Mouse (Mus musculus) neural tube, embryonic 12.5 days (tissue): ENCODE data around the gene Emx2. TPM values are rescaled to one million over a fixed set of nuclear protein-coding genes. Genes with fewer than 3 reads are reported as not detected.

Experiments
- ATAC-seq: fragments of 200-750 bp; cut with Nextera tagmentation; 2 replicates; pipeline ENCODE4 v1.8.0; 2017; ENCODE audit warnings: low read depth, mild to moderate bottlenecking, moderate TSS enrichment, moderate library complexity; ENCODE audit not compliant: low FRiP score
- H3K27ac ChIP-seq: fragments of 300-500 bp; sonication (generic); 2 replicates; pipeline ENCODE4 v1.5.1; 2016
- H3K27me3 ChIP-seq: fragments of 300-500 bp; sonication (generic); replicated peaks from 2 replicates; pipeline ENCODE4 v1.6.1; 2016; ENCODE audit warnings: mild to moderate bottlenecking
- H3K36me3 ChIP-seq: fragments of 300-500 bp; sonication (generic); 2 replicates; pipeline ENCODE4 v1.6.1; 2016; ENCODE audit warnings: mild to moderate bottlenecking
- H3K4me1 ChIP-seq: fragments of 300-500 bp; sonication (generic); 2 replicates; pipeline ENCODE4 v1.6.1; 2016
- H3K4me2 ChIP-seq: fragments of 300-500 bp; sonication (generic); replicated peaks from 2 replicates; pipeline ENCODE4 v1.6.1; 2016; ENCODE audit warnings: mild to moderate bottlenecking
- H3K4me3 ChIP-seq: fragments of 300-500 bp; sonication (generic); 2 replicates; pipeline ENCODE4 v1.5.1; 2016
- H3K9ac ChIP-seq: fragments of 300-500 bp; sonication (generic); 2 replicates; pipeline ENCODE4 v1.6.1; 2016; ENCODE audit warnings: mild to moderate bottlenecking
- H3K9me3 ChIP-seq: fragments of 300-500 bp; sonication (generic); 2 replicates; pipeline ENCODE4 v1.6.1; 2016; ENCODE audit warnings: mild to moderate bottlenecking
- WGBS: fragments of 180-500 bp; shearing (Covaris S2); methylation state at CpG from one replicate; pipeline ENCODE4 v1.1.7; 2016; 5-methylcytosine and 5-hydroxymethylcytosine counted together
- polyA plus RNA-seq: library from polyadenylated mRNA; unstranded; fragments of >200 nt; fragmentation: Nextera tagmentation; extraction: Ambion mirVana; gene quantifications from 2 replicates; pipeline ENCODE4 v1.2.1, GENCODE M21; 2016

Emx2 gene
- polyA plus RNA-seq, 1 experiment from 2014 or later = 2.1 TPM

GRCm38 (mm10) chr19:59465281-59465680, 7.1 kb downstream of the Emx2 start:
- Histone ChIP-seq H3K9ac (no peak overlapping the region), H3K36me3 (no peaks in the 10 kb centered on the region), H3K4me3 (no peak overlapping the region), H3K4me1 (peaks cover 27% of the 10 kb centered on the region), H3K27ac (no peak overlapping the region), H3K27me3 (peaks cover 92% of the 10 kb centered on the region), H3K4me2 (no peak overlapping the region), H3K9me3 (no peaks in the 10 kb centered on the region)
- no peak for ATAC-seq
- 5% methylated on average over 2 of the region's 2 CpGs for WGBS

GRCm38 (mm10) chr19:59465751-59466410, 7.7 kb downstream of the Emx2 start:
- Histone ChIP-seq H3K4me3 (no peak overlapping the region), H3K27ac (no peak overlapping the region), H3K27me3 (peaks cover 95% of the 10 kb centered on the region), H3K4me2 (0 out of 2 replicates have a peak overlapping the region, but pooled peaks have one; percentile 5), H3K4me1 (peaks cover 28% of the 10 kb centered on the region), H3K9ac (no peak overlapping the region), H3K36me3 (no peaks in the 10 kb centered on the region), H3K9me3 (no peaks in the 10 kb centered on the region)
- no peak for ATAC-seq
- whole genome bisulfite sequencing = 2% methylated on average over 10 of the region's 10 CpGs

- H3K4me2 ChIP-seq = no peak overlapping the region
- 2% methylated on average over 6 of the region's 6 CpGs for WGBS
- H3K4me1 ChIP-seq = peaks cover 31% of the 10 kb centered on the region
- H3K36me3 ChIP-seq = no peaks in the 10 kb centered on the region
- H3K9ac ChIP-seq = no peak overlapping the region
- peaks cover 97% of the 10 kb centered on the region for H3K27me3 ChIP-seq
- no peak overlapping the region for H3K27ac ChIP-seq
- H3K4me3 ChIP-seq = no peak overlapping the region
- ATAC-seq = no peak
- no peaks in the 10 kb centered on the region for H3K9me3 ChIP-seq
Observed at GRCm38 (mm10) chr19:59466417-59466937, 8.3 kb downstream of the Emx2 start.

- H3K4me2 ChIP-seq = peak overlapping the region; percentile 31
- WGBS = under 1% methylated on average over 19 of the region's 19 CpGs
- no peak for ATAC-seq
- H3K27me3 ChIP-seq = peaks cover 97% of the 10 kb centered on the region
- H3K27ac ChIP-seq = no peak overlapping the region
- H3K9ac ChIP-seq = no peak overlapping the region
- H3K36me3 ChIP-seq = no peaks in the 10 kb centered on the region
- peaks cover 31% of the 10 kb centered on the region for H3K4me1 ChIP-seq
- H3K4me3 ChIP-seq = no peak overlapping the region
- H3K9me3 ChIP-seq = no peaks in the 10 kb centered on the region
Observed at GRCm38 (mm10) chr19:59467016-59467412, 8.8 kb downstream of the Emx2 start.

- ATAC-seq = peak; percentile 8; the same call in 1 of the 2 replicates
Observed at GRCm38 (mm10) chr19:59467413-59468064, 9.4 kb downstream of the Emx2 start.

GRCm38 (mm10) chr19:59468065-59468810, 10.1 kb downstream of the Emx2 start:
- Histone ChIP-seq H3K36me3 (no peaks in the 10 kb centered on the region), H3K9ac (no peak overlapping the region), H3K9me3 (no peaks in the 10 kb centered on the region), H3K4me1 (peaks cover 31% of the 10 kb centered on the region), H3K4me3 (no peak overlapping the region), H3K27ac (no peak overlapping the region), H3K4me2 (peak overlapping the region; percentile 20), H3K27me3 (peaks cover 97% of the 10 kb centered on the region)
- no peak for ATAC-seq
- 2% methylated on average over 26 of the region's 27 CpGs for WGBS

More at GRCm38 (mm10) chr19:59467413-59468064, 9.4 kb downstream of the Emx2 start:
- Histone ChIP-seq H3K36me3 (no peaks in the 10 kb centered on the region), H3K4me1 (peaks cover 31% of the 10 kb centered on the region), H3K9ac (no peak overlapping the region), H3K4me2 (peak overlapping the region; percentile 31), H3K27ac (no peak overlapping the region), H3K4me3 (no peak overlapping the region), H3K27me3 (peaks cover 97% of the 10 kb centered on the region), H3K9me3 (no peaks in the 10 kb centered on the region)
- 1% methylated on average over 23 of the region's 23 CpGs for WGBS

- no peak overlapping the region for H3K9ac ChIP-seq
- H3K27ac ChIP-seq = no peak overlapping the region
- H3K4me1 ChIP-seq = peaks cover 31% of the 10 kb centered on the region
- peak overlapping the region; percentile 58 for H3K4me2 ChIP-seq
- no peaks in the 10 kb centered on the region for H3K36me3 ChIP-seq
- H3K27me3 ChIP-seq = peaks cover 86% of the 10 kb centered on the region
- 0 out of 2 replicates have a peak overlapping the region, but pooled peaks have one; percentile 15 for H3K4me3 ChIP-seq
- H3K9me3 ChIP-seq = no peaks in the 10 kb centered on the region
- ATAC-seq = peak; percentile 61
- 1% methylated on average over 35 of the region's 35 CpGs for WGBS
Observed at GRCm38 (mm10) chr19:59469035-59469949, 11.1 kb downstream of the Emx2 start.

- Histone ChIP-seq H3K9ac (no peak overlapping the region), H3K9me3 (no peaks in the 10 kb centered on the region), H3K36me3 (no peaks in the 10 kb centered on the region), H3K4me2 (no peak overlapping the region), H3K27me3 (peaks cover 78% of the 10 kb centered on the region), H3K4me1 (peaks cover 31% of the 10 kb centered on the region), H3K4me3 (no peak overlapping the region), H3K27ac (no peak overlapping the region)
- 7% methylated on average over 11 of the region's 11 CpGs for WGBS
- no peak for ATAC-seq
Observed at GRCm38 (mm10) chr19:59470074-59470630, 12.0 kb downstream of the Emx2 start.

GRCm38 (mm10) chr19:59470913-59471312, 12.7 kb downstream of the Emx2 start:
- Histone ChIP-seq H3K9ac (no peak overlapping the region), H3K9me3 (no peaks in the 10 kb centered on the region), H3K4me2 (peak overlapping the region; percentile 34; the same call in 1 of the 2 replicates), H3K27ac (no peak overlapping the region), H3K4me1 (peaks cover 31% of the 10 kb centered on the region), H3K4me3 (peak overlapping the region; percentile 9; the same call in 1 of the 2 replicates), H3K36me3 (no peaks in the 10 kb centered on the region), H3K27me3 (peaks cover 70% of the 10 kb centered on the region)
- no peak; the same call in 1 of the 2 replicates for ATAC-seq
- WGBS = under 1% methylated on average over 13 of the region's 13 CpGs

- 94% methylated on average over 2 of the region's 2 CpGs for WGBS
- no peak overlapping the region for H3K4me2 ChIP-seq
- H3K4me1 ChIP-seq = peaks cover 20% of the 10 kb centered on the region
- no peaks in the 10 kb centered on the region for H3K9me3 ChIP-seq
- H3K27ac ChIP-seq = no peak overlapping the region
- no peak overlapping the region for H3K4me3 ChIP-seq
- H3K27me3 ChIP-seq = peaks cover 53% of the 10 kb centered on the region
- ATAC-seq = no peak
- H3K36me3 ChIP-seq = no peaks in the 10 kb centered on the region
- H3K9ac ChIP-seq = no peak overlapping the region
Observed at GRCm38 (mm10) chr19:59472844-59473243, 14.7 kb downstream of the Emx2 start.

- WGBS = 80% methylated on average over 3 of the region's 3 CpGs
- Histone ChIP-seq H3K27ac (no peak overlapping the region), H3K9ac (no peak overlapping the region), H3K4me1 (no peaks in the 10 kb centered on the region), H3K4me3 (no peak overlapping the region), H3K4me2 (no peak overlapping the region), H3K27me3 (no peaks in the 10 kb centered on the region; the same call in 1 of the 2 replicates), H3K9me3 (no peaks in the 10 kb centered on the region), H3K36me3 (no peaks in the 10 kb centered on the region)
- no peak for ATAC-seq
Observed at GRCm38 (mm10) chr19:59479912-59480311, 21.7 kb downstream of the Emx2 start.
